Comparison of ENCODE assay signal across 28 mouse cellular contexts in genomic region chr5:113081020-113081419, GRCm38 (mm10). TPM values are rescaled to one million over a fixed set of nuclear protein-coding genes. Genes with fewer than 3 reads are reported as not detected.
DNase-seq lines count a peak whose midpoint lies in the region; ATAC-seq and TF ChIP-seq lines count a peak whose summit lies in the region.
"Had no signal": no experiment of that assay in that cellular context is flagged by ENCODE, and none has a peak within 500 bp of the region (broad histone marks: within the 10 kb centered on the region; RNA-seq: fewer than 3 reads in every experiment).

No protein-coding gene starts in this region.

- H3K4me2 ChIP-seq in hindbrain, postnatal 0 days (ENCODE audit: low read depth, low read length): no peak overlapping the region
- no peak overlapping the region for H3K4me2 ChIP-seq in hindbrain, embryonic 11.5 days (replicated peaks; ENCODE audit: low read depth, low read length)
- no peak overlapping the region for H3K4me2 ChIP-seq in liver, embryonic 12.5 days
- H3K4me2 ChIP-seq in midbrain, embryonic 16.5 days (ENCODE audit: low read length): no peak overlapping the region
- H3K4me2 ChIP-seq: forebrain, embryonic 13.5 days; heart, embryonic 11.5 days; heart, embryonic 15.5 days; hindbrain, embryonic 12.5 days; hindbrain, embryonic 15.5 days; intestine, embryonic 15.5 days had no signal

- no peaks in the 10 kb centered on the region for H3K36me3 ChIP-seq in hindbrain, postnatal 0 days (ENCODE audit: insufficient read depth, low read length)
- no peaks in the 10 kb centered on the region for H3K36me3 ChIP-seq in hindbrain, embryonic 11.5 days (ENCODE audit: control insufficient read depth, insufficient read depth, low read length)
- H3K36me3 ChIP-seq in liver, embryonic 12.5 days: no peaks in the 10 kb centered on the region
- no peaks in the 10 kb centered on the region for H3K36me3 ChIP-seq in midbrain, embryonic 16.5 days (ENCODE audit: control insufficient read depth, insufficient read depth, low read length)
- H3K36me3 ChIP-seq: forebrain, embryonic 10.5 days; heart, embryonic 15.5 days; hindbrain, embryonic 12.5 days; hindbrain, embryonic 15.5 days; intestine, embryonic 15.5 days had no signal

- 0 out of 2 replicates have a peak, but pooled peaks cover 2% of the 10 kb centered on the region for H3K4me1 ChIP-seq in hindbrain, postnatal 0 days (ENCODE audit: insufficient read depth, low read length)
- H3K4me1 ChIP-seq in hindbrain, embryonic 11.5 days (replicated peaks; ENCODE audit: control insufficient read depth, insufficient read depth, low read length): no peaks in the 10 kb centered on the region
- no peaks in the 10 kb centered on the region for H3K4me1 ChIP-seq in liver, embryonic 12.5 days
- H3K4me1 ChIP-seq in midbrain, embryonic 16.5 days (ENCODE audit: control insufficient read depth, insufficient read depth, low read length): no peaks in the 10 kb centered on the region

- 89% methylated on average over 9 of the region's 9 CpGs for WGBS in hindbrain, postnatal 0 days
- WGBS in hindbrain, embryonic 11.5 days: 88% methylated on average over 9 of the region's 9 CpGs
- WGBS in liver, embryonic 12.5 days (ENCODE audit: insufficient replicate concordance): 73% methylated on average over 9 of the region's 9 CpGs
- WGBS in midbrain, embryonic 16.5 days: 92% methylated on average over 9 of the region's 9 CpGs

- no peaks in the 10 kb centered on the region for H3K9me3 ChIP-seq in hindbrain, postnatal 0 days (ENCODE audit: low read length)
- no peaks in the 10 kb centered on the region for H3K9me3 ChIP-seq in hindbrain, embryonic 11.5 days (ENCODE audit: control insufficient read depth, low read length)
- H3K9me3 ChIP-seq in liver, embryonic 12.5 days (replicated peaks): no peaks in the 10 kb centered on the region
- no peaks in the 10 kb centered on the region for H3K9me3 ChIP-seq in midbrain, embryonic 16.5 days (replicated peaks; ENCODE audit: control insufficient read depth, low read length, poor library complexity, severe bottlenecking)
- H3K9me3 ChIP-seq: forebrain, embryonic 10.5 days; forebrain, embryonic 13.5 days; heart, embryonic 15.5 days; hindbrain, embryonic 12.5 days; hindbrain, embryonic 15.5 days; intestine, embryonic 15.5 days had no signal

- no peak overlapping the region for H3K4me3 ChIP-seq in hindbrain, postnatal 0 days (ENCODE audit: low read length)
- no peak overlapping the region for H3K4me3 ChIP-seq in hindbrain, embryonic 11.5 days (ENCODE audit: low read depth, low read length)
- H3K4me3 ChIP-seq in liver, embryonic 12.5 days: no peak overlapping the region
- H3K4me3 ChIP-seq in midbrain, embryonic 16.5 days (ENCODE audit: low read depth, low read length): no peak overlapping the region
- H3K4me3 ChIP-seq: forebrain, embryonic 10.5 days; forebrain, embryonic 13.5 days; heart, embryonic 15.5 days; hindbrain, embryonic 12.5 days; hindbrain, embryonic 15.5 days; intestine, embryonic 15.5 days had no signal

- no peaks in the 10 kb centered on the region for H3K27me3 ChIP-seq in hindbrain, postnatal 0 days (ENCODE audit: insufficient read depth, low read length)
- H3K27me3 ChIP-seq in hindbrain, embryonic 11.5 days (ENCODE audit: control insufficient read depth, insufficient read depth, low read length): no peaks in the 10 kb centered on the region
- peaks cover 5% of the 10 kb centered on the region; the same call in 1 of the 2 replicates for H3K27me3 ChIP-seq in liver, embryonic 12.5 days (replicated peaks)
- no peaks in the 10 kb centered on the region for H3K27me3 ChIP-seq in midbrain, embryonic 16.5 days (ENCODE audit: control insufficient read depth, insufficient read depth, low read depth, low read length)
- H3K27me3 ChIP-seq: forebrain, embryonic 13.5 days; hindbrain, embryonic 15.5 days; intestine, embryonic 15.5 days had no signal

- 0 out of 2 replicates have a peak, but pooled peaks have one; percentile 13 for ATAC-seq in hindbrain, postnatal 0 days
- no peak for ATAC-seq in hindbrain, embryonic 11.5 days (ENCODE audit: low FRiP score)
- ATAC-seq in liver, embryonic 12.5 days: 0 out of 2 replicates have a peak, but pooled peaks have one; percentile 9
- no peak for ATAC-seq in midbrain, embryonic 16.5 days
- ATAC-seq: activated CD4-positive, CD25-positive, alpha-beta regulatory T cell, adult 4 months; CD4-positive, CD25-positive, alpha-beta regulatory T cell, adult 4 months; forebrain, embryonic 13.5 days; forebrain, embryonic 16.5 days; intestine, embryonic 15.5 days had no signal

- H3K9ac ChIP-seq in hindbrain, postnatal 0 days (replicated peaks; ENCODE audit: low read length): no peak overlapping the region
- no peak overlapping the region for H3K9ac ChIP-seq in hindbrain, embryonic 11.5 days (ENCODE audit: low read depth, low read length)
- no peak overlapping the region for H3K9ac ChIP-seq in liver, embryonic 12.5 days
- no peak overlapping the region for H3K9ac ChIP-seq in midbrain, embryonic 16.5 days (ENCODE audit: low read depth, low read length)
- H3K9ac ChIP-seq: forebrain, embryonic 13.5 days; heart, embryonic 15.5 days; hindbrain, embryonic 12.5 days; hindbrain, embryonic 15.5 days; intestine, embryonic 15.5 days had no signal

- intact Hi-C loops in heart, postnatal 25 days (cut with DNase I): no loop called here

- no peak overlapping the region for H3K27ac ChIP-seq in hindbrain, postnatal 0 days
- no peak overlapping the region for H3K27ac ChIP-seq in hindbrain, embryonic 11.5 days (ENCODE audit: low read depth, low read length)
- H3K27ac ChIP-seq in liver, embryonic 12.5 days: no peak overlapping the region
- H3K27ac ChIP-seq in midbrain, embryonic 16.5 days (ENCODE audit: low read length): no peak overlapping the region
- H3K27ac ChIP-seq: forebrain, embryonic 10.5 days; forebrain, embryonic 13.5 days; heart, embryonic 15.5 days; hindbrain, embryonic 12.5 days; hindbrain, embryonic 15.5 days; intestine, embryonic 15.5 days had no signal

- no peak for TF ChIP-seq CTCF in hindbrain, postnatal 0 days (IDR thresholded peaks at IDR 0.05; ENCODE audit: low read depth)

- peak; percentile 92 for DNase-seq in heart, adult 11 months
- DNase-seq in heart, postnatal 25 days (ENCODE audit: low spot score): no peak
- no peak for DNase-seq in hindbrain, postnatal 0 days (ENCODE audit: low spot score)
- no peak for DNase-seq in hindbrain, embryonic 11.5 days (ENCODE audit: low spot score)
- no peak for DNase-seq in liver
- DNase-seq: adrenal gland, adult 8-10 months; gastrocnemius, postnatal 36 days had no signal

RNA-seq across cellular contexts. Expression of gene Crybb3, which starts 0.4 kb away (rescaled TPM):
- 1 to 10 TPM; 1.3 to 2.0 TPM for total RNA-seq in heart, postnatal 25 days (2021)
- total RNA-seq in hindbrain, postnatal 0 days (2014; rRNA removed): 1.6 and 5.3 TPM in 2 replicates
- 2.3 and 2.6 TPM in 2 replicates for polyA plus RNA-seq in hindbrain, postnatal 0 days (2015; fragmentation: Nextera tagmentation; extraction: Ambion mirVana)
- 0.31 and 0.85 TPM in 2 replicates for polyA plus RNA-seq in hindbrain, embryonic 11.5 days (2014; fragmentation: Nextera tagmentation; extraction: Ambion mirVana)
- not detected in 2 replicates for polyA plus RNA-seq in liver, embryonic 12.5 days (2016; fragmentation: Nextera tagmentation; extraction: Ambion mirVana)
- 0.60 and 2.3 TPM in 2 replicates for polyA plus RNA-seq in midbrain, embryonic 16.5 days (2015; fragmentation: Nextera tagmentation; extraction: Ambion mirVana)
- total RNA-seq: granulocyte monocyte progenitor cell, adult 5-6 weeks had no signal
- polyA plus RNA-seq: activated CD4-positive, CD25-positive, alpha-beta regulatory T cell, adult 4 months; C2C12; CD4-positive, CD25-positive, alpha-beta regulatory T cell, adult 4 months had no signal

RNA-seq across cellular contexts. Expression of gene Crybb2, which starts 11.1 kb away (rescaled TPM):
- not detected for total RNA-seq in heart, postnatal 25 days (2021)
- not detected in 2 replicates for total RNA-seq in hindbrain, postnatal 0 days (2014; rRNA removed)
- not detected in 2 replicates for polyA plus RNA-seq in hindbrain, postnatal 0 days (2015; fragmentation: Nextera tagmentation; extraction: Ambion mirVana)
- not detected in 2 replicates for polyA plus RNA-seq in hindbrain, embryonic 11.5 days (2014; fragmentation: Nextera tagmentation; extraction: Ambion mirVana)
- not detected in 2 replicates for polyA plus RNA-seq in liver, embryonic 12.5 days (2016; fragmentation: Nextera tagmentation; extraction: Ambion mirVana)
- not detected in 2 replicates for polyA plus RNA-seq in midbrain, embryonic 16.5 days (2015; fragmentation: Nextera tagmentation; extraction: Ambion mirVana)
- total RNA-seq: adrenal gland, adult 8-10 months; adrenal gland, postnatal 4 days; gastrocnemius, adult 18-20 months; gastrocnemius, postnatal 10 days; gastrocnemius, postnatal 36 days; granulocyte monocyte progenitor cell, adult 5-6 weeks; heart, adult 8-10 months; heart, postnatal 4 days had no signal
- polyA plus RNA-seq: activated CD4-positive, CD25-positive, alpha-beta regulatory T cell, adult 4 months; C2C12; CD4-positive, CD25-positive, alpha-beta regulatory T cell, adult 4 months; embryonic facial prominence, embryonic 11.5 days; embryonic facial prominence, embryonic 14.5 days; forebrain, embryonic 10.5 days; forebrain, embryonic 13.5 days; forebrain, embryonic 16.5 days; heart, embryonic 11.5 days; heart, embryonic 15.5 days; hindbrain, embryonic 12.5 days; hindbrain, embryonic 15.5 days; intestine, embryonic 15.5 days had no signal

Comparison
In these comparisons a context has a peak if more than half of its experiments do, and no peak if none do; other contexts are left out.
1. ATAC-seq: peak in hindbrain, postnatal 0 days (single experiment) and liver, embryonic 12.5 days (single experiment); none in hindbrain, embryonic 11.5 days (single experiment) and midbrain, embryonic 16.5 days (single experiment).